Mouse (Mus musculus): ENCODE data around the gene Cep63.
A peak's percentile ranks its signal among the peaks of the same experiment; 100 is the strongest.

Cep63 gene

GRCm38 (mm10) chr9:102632173-102632572, 5.8 kb upstream of the Cep63 start:
- no peak for DNase-seq (ENCODE audit: extremely low read depth, low read depth, low spot score)

- no peak for DNase-seq (ENCODE audit: extremely low read depth, low read depth, low spot score)
Observed at GRCm38 (mm10) chr9:102631589-102632147, 5.3 kb upstream of the Cep63 start.

- DNase-seq (ENCODE audit: extremely low read depth, low read depth, low spot score) = no peak
Observed at GRCm38 (mm10) chr9:102629052-102629451, 2.7 kb upstream of the Cep63 start.

- DNase-seq (ENCODE audit: extremely low read depth, low read depth, low spot score) = no peak
Observed at GRCm38 (mm10) chr9:102627442-102627841, 1.1 kb upstream of the Cep63 start.

- DNase-seq (ENCODE audit: extremely low read depth, low read depth, low spot score) = no peak
Observed at GRCm38 (mm10) chr9:102626839-102627225, 498 bp upstream of the Cep63 start.

- DNase-seq (ENCODE audit: extremely low read depth, low read depth, low spot score) = no peak
Observed at GRCm38 (mm10) chr9:102625401-102625982, 842 bp downstream of the Cep63 start.

GRCm38 (mm10) chr9:102623581-102623980, 2.8 kb downstream of the Cep63 start:
- no peak for DNase-seq (ENCODE audit: extremely low read depth, low read depth, low spot score)

GRCm38 (mm10) chr9:102622876-102623275, 3.5 kb downstream of the Cep63 start:
- DNase-seq (ENCODE audit: extremely low read depth, low read depth, low spot score) = no peak

GRCm38 (mm10) chr9:102622192-102622857, 4.0 kb downstream of the Cep63 start:
- no peak for DNase-seq (ENCODE audit: extremely low read depth, low read depth, low spot score)

- DNase-seq (ENCODE audit: extremely low read depth, low read depth, low spot score) = no peak
Observed at GRCm38 (mm10) chr9:102621385-102621784, 4.9 kb downstream of the Cep63 start.

GRCm38 (mm10) chr9:102616267-102616666, 10.1 kb downstream of the Cep63 start:
- no peak for DNase-seq (ENCODE audit: extremely low read depth, low read depth, low spot score)

- DNase-seq (ENCODE audit: extremely low read depth, low read depth, low spot score) = no peak
Observed at GRCm38 (mm10) chr9:102615071-102615470, 11.3 kb downstream of the Cep63 start.

GRCm38 (mm10) chr9:102609221-102609620, 17.1 kb downstream of the Cep63 start:
- no peak for DNase-seq (ENCODE audit: extremely low read depth, low read depth, low spot score)

GRCm38 (mm10) chr9:102607471-102607870, 18.9 kb downstream of the Cep63 start:
- DNase-seq (ENCODE audit: extremely low read depth, low read depth, low spot score) = no peak

- no peak for DNase-seq (ENCODE audit: extremely low read depth, low read depth, low spot score)
Observed at GRCm38 (mm10) chr9:102605162-102605561, 21.2 kb downstream of the Cep63 start.

GRCm38 (mm10) chr9:102601666-102602065, 24.7 kb downstream of the Cep63 start:
- DNase-seq (ENCODE audit: extremely low read depth, low read depth, low spot score) = no peak

GRCm38 (mm10) chr9:102601187-102601586, 25.1 kb downstream of the Cep63 start:
- no peak for DNase-seq (ENCODE audit: extremely low read depth, low read depth, low spot score)

- peak; percentile 52 for DNase-seq (ENCODE audit: extremely low read depth, low read depth, low spot score)
Observed at GRCm38 (mm10) chr9:102595662-102596436, 30.5 kb downstream of the Cep63 start.

- no peak for DNase-seq (ENCODE audit: extremely low read depth, low read depth, low spot score)
Observed at GRCm38 (mm10) chr9:102594667-102595393, 31.5 kb downstream of the Cep63 start.

GRCm38 (mm10) chr9:102587347-102587746, 39.0 kb downstream of the Cep63 start:
- DNase-seq (ENCODE audit: extremely low read depth, low read depth, low spot score) = no peak

- no peak for DNase-seq (ENCODE audit: extremely low read depth, low read depth, low spot score)
Observed at GRCm38 (mm10) chr9:102581921-102582469, 44.3 kb downstream of the Cep63 start.
